Mouse (Mus musculus): ENCODE data around the gene Gm10670. TPM values are rescaled to one million over a fixed set of nuclear protein-coding genes. Genes with fewer than 3 reads are reported as not detected.

Gm10670 gene
- not detected for polyA plus RNA-seq (2014; fragmentation: Illumina TruSeq; extraction: RNeasy Lipid Tissue Mini Kit (QIAGEN cat#74804))

GRCm38 (mm10) chr7:20474825-20475224 is at the start of gene Gm10670:
Gm10670 (minus strand) TSS chr7:20474925.

GRCm38 (mm10) chr7:20510434-20510833 is 35.7 kb upstream of the Gm10670 start, which contains the start of gene Vmn1r103:
Vmn1r103 (minus strand) TSS chr7:20510534.

GRCm38 (mm10) chr7:20442493-20442892 is 32.2 kb downstream of the Gm10670 start, which contains the start of gene Vmn1r101:
Vmn1r101 (minus strand) TSS chr7:20442593.

Other genes with a start within 250 kb of the Gm10670 start
- gene Gm4498, start 241.1 kb downstream of the Gm10670 start, polyA plus RNA-seq (2014; fragmentation: Illumina TruSeq; extraction: RNeasy Lipid Tissue Mini Kit (QIAGEN cat#74804)) = not detected
- gene Gm5890, start 212.1 kb downstream of the Gm10670 start, polyA plus RNA-seq (2014; fragmentation: Illumina TruSeq; extraction: RNeasy Lipid Tissue Mini Kit (QIAGEN cat#74804)) = not detected
- gene Gm4133, start 140.9 kb downstream of the Gm10670 start, polyA plus RNA-seq (2014; fragmentation: Illumina TruSeq; extraction: RNeasy Lipid Tissue Mini Kit (QIAGEN cat#74804)) = not detected
- not detected for gene Gm5728, start 99.5 kb downstream of the Gm10670 start, polyA plus RNA-seq (2014; fragmentation: Illumina TruSeq; extraction: RNeasy Lipid Tissue Mini Kit (QIAGEN cat#74804))
- not detected for gene Vmn1r100, start 57.0 kb downstream of the Gm10670 start, polyA plus RNA-seq (2014; fragmentation: Illumina TruSeq; extraction: RNeasy Lipid Tissue Mini Kit (QIAGEN cat#74804))
- not detected for gene Vmn1r101, start 32.3 kb downstream of the Gm10670 start, polyA plus RNA-seq (2014; fragmentation: Illumina TruSeq; extraction: RNeasy Lipid Tissue Mini Kit (QIAGEN cat#74804))
- not detected for gene Vmn1r103, start 35.6 kb upstream of the Gm10670 start, polyA plus RNA-seq (2014; fragmentation: Illumina TruSeq; extraction: RNeasy Lipid Tissue Mini Kit (QIAGEN cat#74804))
- not detected for gene Vmn1r104, start 58.9 kb upstream of the Gm10670 start, polyA plus RNA-seq (2014; fragmentation: Illumina TruSeq; extraction: RNeasy Lipid Tissue Mini Kit (QIAGEN cat#74804))
- gene Gm5726, start 70.8 kb upstream of the Gm10670 start, polyA plus RNA-seq (2014; fragmentation: Illumina TruSeq; extraction: RNeasy Lipid Tissue Mini Kit (QIAGEN cat#74804)) = not detected
- not detected for gene Gm4141, start 101.3 kb upstream of the Gm10670 start, polyA plus RNA-seq (2014; fragmentation: Illumina TruSeq; extraction: RNeasy Lipid Tissue Mini Kit (QIAGEN cat#74804))
- gene Gm4513, start 124.1 kb upstream of the Gm10670 start, polyA plus RNA-seq (2014; fragmentation: Illumina TruSeq; extraction: RNeasy Lipid Tissue Mini Kit (QIAGEN cat#74804)) = not detected
- gene Vmn1r107, start 194.0 kb upstream of the Gm10670 start, polyA plus RNA-seq (2014; fragmentation: Illumina TruSeq; extraction: RNeasy Lipid Tissue Mini Kit (QIAGEN cat#74804)) = not detected
- not detected for gene Vmn1r111, start 228.3 kb upstream of the Gm10670 start, polyA plus RNA-seq (2014; fragmentation: Illumina TruSeq; extraction: RNeasy Lipid Tissue Mini Kit (QIAGEN cat#74804))